Mouse (Mus musculus) heart, embryonic 14.5 days (tissue): ENCODE measurements around the gene Atp1b3. TPM values are rescaled to one million over a fixed set of nuclear protein-coding genes. Genes with fewer than 3 reads are reported as not detected.
A peak's percentile ranks its signal among the peaks of the same experiment; 100 is the strongest.

Source experiments
- ATAC-seq: fragments of 200-750 bp; cut with Nextera tagmentation; 2 replicates; pipeline ENCODE4 v1.8.0; 2017; ENCODE audit warnings: low read depth, moderate TSS enrichment; ENCODE audit not compliant: insufficient number of reproducible peaks, insufficient read depth, low FRiP score
- H3K27ac ChIP-seq, 2 experiments: fragments of 200-500 bp in 1 of 2; fragments of 300-500 bp in 1 of 2; sonication (generic) in 1 of 2; replicated peaks in 1 of 2; 2 replicates each; pipeline ENCODE4 v1.5.1; 2012 to 2014; ENCODE audit warnings: low read depth in 2 of 2, low read length in 2 of 2, control low read depth in 1 of 2, mild to moderate bottlenecking in 1 of 2, mixed read lengths in 1 of 2; ENCODE audit not compliant: control insufficient read depth in 1 of 2, insufficient read depth in 1 of 2
- H3K27me3 ChIP-seq: fragments of 300-500 bp; sonication (generic); 2 replicates; pipeline ENCODE4 v1.6.1; 2014; ENCODE audit warnings: mild to moderate bottlenecking, low read length, control low read depth; ENCODE audit not compliant: control insufficient read depth, insufficient read depth
- H3K36me3 ChIP-seq: fragments of 300-500 bp; sonication (generic); 2 replicates; pipeline ENCODE4 v1.6.1; 2014; ENCODE audit warnings: mild to moderate bottlenecking, control low read depth, low read length, mixed read lengths; ENCODE audit not compliant: control insufficient read depth, insufficient read depth
- H3K4me1 ChIP-seq, 2 experiments: fragments of 200-500 bp in 1 of 2; fragments of 300-500 bp in 1 of 2; sonication (generic) in 1 of 2; 2 replicates each; pipeline ENCODE4 v1.6.1; 2012 to 2014; ENCODE audit warnings: low read length in 2 of 2, control low read depth in 1 of 2, mixed read lengths in 1 of 2; ENCODE audit not compliant: control insufficient read depth in 2 of 2, insufficient read depth in 2 of 2
- H3K4me2 ChIP-seq: fragments of 300-500 bp; sonication (generic); 2 replicates; pipeline ENCODE4 v1.6.1; 2014; ENCODE audit warnings: mild to moderate bottlenecking, low read length
- H3K4me3 ChIP-seq, 2 experiments: fragments of 200-500 bp in 1 of 2; fragments of 300-500 bp in 1 of 2; sonication (generic) in 1 of 2; 2 replicates each; pipeline ENCODE4 v1.5.1; 2012 to 2014; ENCODE audit warnings: low read length in 2 of 2, mild to moderate bottlenecking in 2 of 2, control low read depth in 1 of 2, low read depth in 1 of 2, moderate library complexity in 1 of 2; ENCODE audit not compliant: control insufficient read depth in 1 of 2, insufficient read depth in 1 of 2
- H3K9ac ChIP-seq: fragments of 300-500 bp; sonication (generic); 2 replicates; pipeline ENCODE4 v1.6.1; 2014; ENCODE audit warnings: mild to moderate bottlenecking, low read length
- H3K9me3 ChIP-seq: fragments of 300-500 bp; sonication (generic); 2 replicates; pipeline ENCODE4 v1.6.1; 2016; ENCODE audit warnings: low read length, control low read depth; ENCODE audit not compliant: control insufficient read depth
- WGBS: fragments of 180-500 bp; shearing (Covaris S2); extraction: QIAGEN DNeasy Blood & Tissue Kit; methylation state at CpG from one replicate; pipeline ENCODE4 v1.1.7; 2014; 5-methylcytosine and 5-hydroxymethylcytosine counted together
- polyA plus RNA-seq: library from polyadenylated mRNA; unstranded; fragments of >200 nt; fragmentation: Nextera tagmentation; extraction: Ambion mirVana; gene quantifications from 2 replicates; pipeline ENCODE4 v1.2.1, GENCODE M21; 2014

The Atp1b3 gene
- polyA plus RNA-seq, 1 experiment from 2014 or later = 135 TPM

DNA sequence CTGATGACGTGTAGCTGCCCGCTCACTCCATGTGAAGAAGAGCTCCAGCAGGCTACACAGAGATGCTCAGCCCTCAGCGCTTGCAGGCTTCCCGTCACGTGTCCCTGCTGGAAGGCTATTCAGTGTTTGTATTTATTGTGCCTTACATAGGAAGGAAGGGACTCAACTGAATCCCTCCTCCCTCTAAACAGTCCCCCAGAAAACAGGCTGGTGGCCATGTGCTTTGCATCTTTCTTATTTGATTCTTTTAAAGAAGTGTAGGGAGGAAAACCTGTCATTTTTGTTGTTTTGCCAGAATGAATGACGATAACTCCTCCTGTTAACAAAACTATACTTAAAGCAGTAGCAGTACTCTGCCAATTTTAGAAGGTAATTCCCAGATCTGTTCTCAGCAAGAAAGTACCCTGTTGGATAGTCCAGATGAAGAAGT is 43.7 kb downstream of the Atp1b3 start:
- no peaks in the 10 kb centered on the region for H3K9me3 ChIP-seq
- H3K36me3 ChIP-seq = peaks cover 25% of the 10 kb centered on the region
- H3K9ac ChIP-seq = no peak overlapping the region
- no peak overlapping the region for H3K4me3 ChIP-seq
- no peaks in the 10 kb centered on the region for H3K4me1 ChIP-seq
- H3K4me2 ChIP-seq = no peak overlapping the region
- no peak overlapping the region for H3K27ac ChIP-seq
- H3K27me3 ChIP-seq = no peaks in the 10 kb centered on the region
- no peak for ATAC-seq
- 88% methylated on average over 6 of the region's 6 CpGs for WGBS

DNA sequence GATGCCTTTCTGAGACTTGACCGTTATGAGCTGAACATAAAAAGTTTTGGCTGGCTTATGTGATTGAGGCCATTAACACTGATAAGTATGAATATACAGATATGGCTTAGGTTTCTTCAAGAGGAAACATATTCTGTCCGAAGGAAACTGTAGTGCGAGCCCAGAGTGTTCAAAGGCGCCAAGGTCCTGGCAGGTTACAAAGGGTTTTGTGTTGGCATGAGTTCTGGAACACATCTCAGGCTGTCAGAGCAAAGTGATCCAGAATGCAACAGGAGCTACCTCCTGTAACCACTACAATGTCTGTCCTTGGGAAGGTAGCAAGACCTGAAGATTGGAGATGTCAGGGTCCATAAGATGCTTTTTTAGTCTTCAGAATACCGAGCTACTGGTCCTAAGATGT is 44.9 kb downstream of the Atp1b3 start:
- Histone ChIP-seq H3K27me3 (no peaks in the 10 kb centered on the region), H3K4me1 (no peaks in the 10 kb centered on the region), H3K27ac (0 out of 4 replicates have a peak overlapping the region, but pooled peaks of 1 of the 2 experiments have one; percentile 3), H3K4me3 (no peak overlapping the region), H3K36me3 (peaks cover 34% of the 10 kb centered on the region), H3K9ac (no peak overlapping the region), H3K9me3 (no peaks in the 10 kb centered on the region), H3K4me2 (no peak overlapping the region)
- 59% methylated on average over 5 of the region's 5 CpGs for WGBS
- ATAC-seq = no peak

DNA sequence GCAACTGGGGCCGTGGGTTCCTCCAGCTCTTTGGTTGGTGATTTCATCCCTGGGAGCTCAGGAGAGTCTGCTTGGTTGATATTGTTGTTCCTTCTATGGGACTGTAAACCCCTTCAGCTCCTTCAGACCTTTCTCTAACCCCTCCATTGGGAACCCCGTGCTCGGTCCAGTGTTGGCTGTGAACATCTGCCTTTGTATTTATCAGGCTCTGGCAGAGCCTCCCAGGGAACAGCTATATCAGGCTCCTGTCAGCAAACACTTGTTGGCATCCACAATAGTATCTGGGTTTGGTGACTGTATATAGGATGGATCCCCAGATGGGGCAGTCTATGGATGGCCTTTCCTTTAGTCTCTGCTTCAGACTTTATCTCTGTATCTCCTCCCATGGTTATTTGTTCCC is 52.2 kb downstream of the Atp1b3 start:
- no peak for ATAC-seq
- Histone ChIP-seq H3K27ac (no peak overlapping the region), H3K4me2 (no peak overlapping the region), H3K4me3 (no peak overlapping the region), H3K36me3 (peaks cover 37% of the 10 kb centered on the region), H3K9ac (no peak overlapping the region), H3K9me3 (no peaks in the 10 kb centered on the region), H3K4me1 (no peaks in the 10 kb centered on the region), H3K27me3 (no peaks in the 10 kb centered on the region)
- WGBS = 80% methylated on average over 3 of the region's 3 CpGs

DNA sequence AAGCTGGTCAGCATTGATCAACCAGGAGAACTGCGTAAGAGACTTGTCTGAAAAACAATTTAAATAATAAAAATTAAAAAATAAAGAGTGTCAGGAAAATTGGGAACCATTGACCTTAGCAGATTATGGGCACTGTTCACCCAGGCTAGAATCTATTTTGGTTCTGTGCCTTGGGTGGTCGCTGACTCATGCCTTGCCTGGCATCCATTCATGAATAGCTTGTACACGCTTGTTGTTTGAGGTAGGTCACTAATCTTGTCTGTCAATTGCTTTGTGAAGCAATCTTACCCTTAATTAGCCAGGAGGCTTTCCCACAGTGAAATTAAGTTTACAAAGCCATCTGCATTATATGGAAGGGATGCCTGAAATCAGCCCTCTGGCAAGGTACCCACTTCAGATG is 55.4 kb downstream of the Atp1b3 start:
- Histone ChIP-seq H3K4me3 (no peak overlapping the region), H3K36me3 (peaks cover 44% of the 10 kb centered on the region), H3K4me1 (no peaks in the 10 kb centered on the region), H3K4me2 (no peak overlapping the region), H3K27me3 (no peaks in the 10 kb centered on the region), H3K27ac (no peak overlapping the region), H3K9me3 (no peaks in the 10 kb centered on the region), H3K9ac (no peak overlapping the region)
- WGBS = 74% methylated on average over 3 of the region's 3 CpGs
- ATAC-seq = no peak

DNA sequence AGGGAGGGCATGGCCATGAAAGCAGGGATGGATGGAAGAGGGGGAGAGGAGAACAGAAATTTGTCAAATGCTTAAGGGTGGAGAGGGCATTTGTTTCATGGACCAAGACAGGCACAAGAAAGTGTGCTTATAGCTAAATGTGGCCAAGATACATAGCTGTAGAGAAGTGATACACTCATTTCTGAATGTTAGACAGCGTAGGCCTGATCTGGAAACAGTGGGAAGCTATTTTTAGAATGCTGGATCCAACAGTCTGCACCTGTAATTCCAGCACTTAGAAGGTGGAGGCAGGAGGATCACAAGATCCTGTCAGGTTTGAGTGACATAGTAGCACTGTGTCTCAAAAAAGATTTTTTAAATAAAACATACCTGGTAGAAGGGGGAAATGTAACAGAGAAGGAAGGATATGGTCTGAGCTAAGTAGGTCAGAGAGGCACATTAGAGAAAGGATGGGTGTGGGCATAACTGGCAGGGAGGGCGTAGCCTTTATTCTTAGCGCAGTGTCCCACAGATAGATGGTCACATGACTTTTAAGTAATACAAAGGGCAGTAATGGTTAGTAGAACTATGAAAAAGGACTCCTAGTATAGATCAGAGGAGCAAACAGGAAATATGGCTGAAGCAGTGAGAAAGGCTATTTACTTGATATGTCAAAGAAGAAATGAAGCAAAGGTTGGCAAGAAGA is 64.8 kb downstream of the Atp1b3 start:
- no peaks in the 10 kb centered on the region for H3K9me3 ChIP-seq
- H3K27ac ChIP-seq = 0 out of 4 replicates have a peak overlapping the region, but pooled peaks have one; percentile 4 to 9
- H3K4me1 ChIP-seq = peaks cover 0 to 7% of the 10 kb centered on the region in 2 experiments; a peak in 2 of 4 replicates
- ATAC-seq = no peak
- WGBS = 61% methylated on average over 3 of the region's 3 CpGs
- H3K9ac ChIP-seq = no peak overlapping the region
- no peak overlapping the region for H3K4me3 ChIP-seq
- no peaks in the 10 kb centered on the region for H3K27me3 ChIP-seq
- H3K4me2 ChIP-seq = no peak overlapping the region
- H3K36me3 ChIP-seq = peaks cover 47% of the 10 kb centered on the region

DNA sequence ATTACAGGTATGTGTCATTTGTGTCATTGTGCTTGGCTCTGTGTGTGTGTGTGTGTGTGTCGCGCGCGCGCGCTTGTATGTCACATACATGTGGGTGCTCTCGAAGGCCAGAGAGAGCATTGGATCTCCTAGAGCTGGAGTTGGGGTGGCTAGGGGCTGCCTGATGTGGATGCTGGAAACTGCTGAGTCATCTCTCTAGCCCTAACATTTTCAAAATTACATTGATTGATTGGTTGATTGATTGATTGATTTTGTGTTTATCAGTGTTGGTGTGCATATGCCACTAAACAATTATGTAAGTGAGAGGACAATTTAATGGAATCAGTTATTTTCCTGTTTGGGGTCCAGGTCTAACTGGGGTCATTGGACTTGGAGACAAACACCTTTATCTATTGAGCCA is 72.1 kb downstream of the Atp1b3 start:
- no peak overlapping the region for H3K4me2 ChIP-seq
- H3K4me3 ChIP-seq = no peak overlapping the region
- H3K9me3 ChIP-seq = no peaks in the 10 kb centered on the region
- H3K4me1 ChIP-seq = no peaks in the 10 kb centered on the region
- WGBS = 97% methylated on average over 7 of the region's 7 CpGs
- no peaks in the 10 kb centered on the region for H3K27me3 ChIP-seq
- no peak overlapping the region for H3K9ac ChIP-seq
- peaks cover 42% of the 10 kb centered on the region for H3K36me3 ChIP-seq
- ATAC-seq = no peak
- no peak overlapping the region for H3K27ac ChIP-seq

DNA sequence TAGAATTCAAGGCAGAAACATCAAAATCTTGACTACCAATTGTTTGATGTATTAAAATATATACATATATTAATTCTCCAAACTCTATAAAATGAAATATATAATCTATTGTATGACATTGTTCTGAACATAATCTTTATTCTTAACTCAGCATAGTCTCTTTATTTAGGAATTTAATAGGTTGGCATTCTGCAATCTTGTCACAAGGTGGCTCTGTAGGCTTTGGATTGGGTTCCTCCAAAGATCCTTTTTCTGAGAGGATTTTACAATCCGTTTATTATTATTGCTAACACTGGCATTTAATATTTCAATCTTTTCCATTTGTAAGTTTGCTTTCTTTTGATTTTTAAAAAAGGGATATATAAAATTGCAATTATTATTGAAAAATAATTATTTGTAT is 79.3 kb downstream of the Atp1b3 start:
- no peak overlapping the region for H3K9ac ChIP-seq
- no peak overlapping the region for H3K27ac ChIP-seq
- 17% methylated on average over 1 of the region's 1 CpGs for whole genome bisulfite sequencing
- H3K36me3 ChIP-seq = peaks cover 14% of the 10 kb centered on the region; the same call in 1 of the 2 replicates
- H3K4me2 ChIP-seq = no peak overlapping the region
- no peaks in the 10 kb centered on the region for H3K4me1 ChIP-seq
- no peaks in the 10 kb centered on the region for H3K9me3 ChIP-seq
- no peak for ATAC-seq
- no peaks in the 10 kb centered on the region for H3K27me3 ChIP-seq
- no peak overlapping the region for H3K4me3 ChIP-seq
